Mouse (Mus musculus) urinary bladder, postnatal 10 days (tissue): ENCODE measurements around the gene Cldn34b4.

Experiments used
- DNase-seq: peaks from one replicate; pipeline ENCODE4 v3.0.0; 2022; ENCODE audit warnings: low spot score

The Cldn34b4 gene

GRCm38 (mm10) chrX:76393050-76393449, at the start of gene Cldn34b4:
Gene Cldn34b4 (plus strand): TSS chrX:76393350.
- DNase-seq = no peak
